Mouse (Mus musculus) forebrain, postnatal 0 days (tissue): ENCODE measurements around the gene Lect2. TPM values are rescaled to one million over a fixed set of nuclear protein-coding genes. Genes with fewer than 3 reads are reported as not detected.

Source experiments
- ATAC-seq: fragments of 200-750 bp; cut with Nextera tagmentation; 2 replicates; pipeline ENCODE4 v1.8.0; 2017; ENCODE audit warnings: mild to moderate bottlenecking, moderate library complexity
- DNase-seq: peaks from one replicate; pipeline ENCODE4 v3.0.0-alpha.2; 2015
- H3K27ac ChIP-seq: fragments of 300-500 bp; sonication (generic); 2 replicates; pipeline ENCODE4 v1.5.1; 2014; ENCODE audit warnings: low read depth, mild to moderate bottlenecking, antibody characterized with exemption, low read length, moderate library complexity, mixed read lengths
- H3K27me3 ChIP-seq: fragments of 300-500 bp; sonication (generic); 2 replicates; pipeline ENCODE4 v1.6.1; 2014; ENCODE audit warnings: mild to moderate bottlenecking, low read length, mixed read lengths; ENCODE audit not compliant: insufficient read depth
- H3K36me3 ChIP-seq: fragments of 300-500 bp; sonication (generic); 2 replicates; pipeline ENCODE4 v1.6.1; 2014; ENCODE audit warnings: mild to moderate bottlenecking, moderate library complexity; ENCODE audit not compliant: insufficient read depth
- H3K4me1 ChIP-seq: fragments of 300-500 bp; sonication (generic); 2 replicates; pipeline ENCODE4 v1.6.1; 2014; ENCODE audit warnings: antibody characterized with exemption; ENCODE audit not compliant: insufficient read depth
- H3K4me2 ChIP-seq: fragments of 300-500 bp; sonication (generic); 2 replicates; pipeline ENCODE4 v1.6.1; 2014; ENCODE audit warnings: low read depth, mild to moderate bottlenecking, moderate library complexity
- H3K4me3 ChIP-seq: fragments of 300-500 bp; sonication (generic); 2 replicates; pipeline ENCODE4 v1.5.1; 2014; ENCODE audit warnings: low read depth, low read length, mixed read lengths
- H3K9ac ChIP-seq: fragments of 300-500 bp; sonication (generic); 2 replicates; pipeline ENCODE4 v1.6.1; 2014; ENCODE audit warnings: mild to moderate bottlenecking
- H3K9me3 ChIP-seq: fragments of 300-500 bp; sonication (generic); 2 replicates; pipeline ENCODE4 v1.6.1; 2016; ENCODE audit warnings: low read length
- CTCF ChIP-seq: sonication (generic); IDR thresholded peaks from 2 replicates; pipeline ENCODE4 v1.5.1; 2016; ENCODE audit warnings: antibody characterized with exemption, control low read depth, low read depth
- WGBS: fragments of 180-500 bp; shearing (Covaris S2); extraction: QIAGEN DNeasy Blood & Tissue Kit; methylation state at CpG from one replicate; pipeline ENCODE4 v1.1.7; 2014; 5-methylcytosine and 5-hydroxymethylcytosine counted together
- polyA plus RNA-seq: library from polyadenylated mRNA; unstranded; fragments of >200 nt; fragmentation: Nextera tagmentation; extraction: Ambion mirVana; gene quantifications from 2 replicates; pipeline ENCODE4 v1.2.1, GENCODE M21; 2015
- total RNA-seq: library from RNA; depleted of rRNA; stranded (reverse); fragments of >200 nt; gene quantifications from 2 replicates; pipeline ENCODE4 v1.2.3, GENCODE M21; 2014; rRNA removed

The Lect2 gene
- total RNA-seq (not detected in 2 replicates), polyA plus RNA-seq (not detected in 2 replicates)

- no peak for ATAC-seq
- Histone ChIP-seq H3K9me3 (no peaks in the 10 kb centered on the region), H3K4me2 (no peak within 1 kb of the TSS), H3K4me3 (no peak within 1 kb of the TSS), H3K27me3 (no peaks in the 10 kb centered on the region), H3K4me1 (no peaks in the 10 kb centered on the region), H3K9ac (no peak within 1 kb of the TSS), H3K27ac (no peak within 1 kb of the TSS), H3K36me3 (no peaks in the 10 kb centered on the region)
- WGBS = 83% methylated on average over 9 of the region's 9 CpGs
- no peak for DNase-seq
- TF ChIP-seq CTCF = no peak
These were observed at the start of gene Lect2 for GRCm38 (mm10) chr13:56548401-56548800. Gene Lect2 (minus strand): TSS chr13:56548502.

GRCm38 (mm10) chr13:56597296-56597695, 49.0 kb upstream of the Lect2 start:
- Histone ChIP-seq H3K4me1 (0 out of 2 replicates have a peak, but pooled peaks cover 2% of the 10 kb centered on the region), H3K4me2 (no peak overlapping the region), H3K4me3 (no peak overlapping the region), H3K9me3 (no peaks in the 10 kb centered on the region), H3K9ac (no peak overlapping the region), H3K36me3 (no peaks in the 10 kb centered on the region), H3K27ac (no peak overlapping the region), H3K27me3 (no peaks in the 10 kb centered on the region)
- ATAC-seq (peak; percentile 76), DNase-seq (peak; percentile 41)
- TF ChIP-seq CTCF = no peak
- 17% methylated on average over 4 of the region's 4 CpGs for WGBS

- Histone ChIP-seq H3K27ac (no peak overlapping the region), H3K36me3 (no peaks in the 10 kb centered on the region), H3K27me3 (no peaks in the 10 kb centered on the region), H3K4me1 (0 out of 2 replicates have a peak, but pooled peaks cover 2% of the 10 kb centered on the region), H3K9me3 (no peaks in the 10 kb centered on the region), H3K9ac (no peak overlapping the region), H3K4me3 (no peak overlapping the region), H3K4me2 (no peak overlapping the region)
- 86% methylated on average over 8 of the region's 8 CpGs for WGBS
- ATAC-seq (no peak), DNase-seq (no peak)
- TF ChIP-seq CTCF = no peak
These were observed 46.9 kb upstream of the Lect2 start for GRCm38 (mm10) chr13:56595246-56595645.

- Histone ChIP-seq H3K4me2 (no peak overlapping the region), H3K27me3 (no peaks in the 10 kb centered on the region), H3K9me3 (no peaks in the 10 kb centered on the region), H3K4me1 (0 out of 2 replicates have a peak, but pooled peaks cover 2% of the 10 kb centered on the region), H3K36me3 (no peaks in the 10 kb centered on the region), H3K9ac (no peak overlapping the region), H3K27ac (no peak overlapping the region), H3K4me3 (no peak overlapping the region)
- 71% methylated on average over 7 of the region's 7 CpGs for WGBS
- DNase-seq = no peak
- no peak for ATAC-seq
- TF ChIP-seq CTCF = no peak
These were observed 45.7 kb upstream of the Lect2 start for GRCm38 (mm10) chr13:56593961-56594391.

GRCm38 (mm10) chr13:56593196-56593595, 44.9 kb upstream of the Lect2 start:
- Histone ChIP-seq H3K4me1 (0 out of 2 replicates have a peak, but pooled peaks cover under 1% of the 10 kb centered on the region), H3K36me3 (no peaks in the 10 kb centered on the region), H3K4me2 (no peak overlapping the region), H3K27ac (no peak overlapping the region), H3K9me3 (no peaks in the 10 kb centered on the region), H3K4me3 (no peak overlapping the region), H3K27me3 (no peaks in the 10 kb centered on the region), H3K9ac (no peak overlapping the region)
- no peak for DNase-seq
- no peak for TF ChIP-seq CTCF
- ATAC-seq = no peak
- 88% methylated on average over 5 of the region's 5 CpGs for WGBS

- ATAC-seq (no peak), DNase-seq (no peak)
- TF ChIP-seq CTCF = no peak
- H3K36me3 ChIP-seq = no peaks in the 10 kb centered on the region
- no peak overlapping the region for H3K9ac ChIP-seq
- WGBS = 67% methylated on average over 2 of the region's 2 CpGs
- H3K4me2 ChIP-seq = no peak overlapping the region
- no peak overlapping the region for H3K4me3 ChIP-seq
- H3K4me1 ChIP-seq = no peaks in the 10 kb centered on the region
- no peak overlapping the region for H3K27ac ChIP-seq
- no peaks in the 10 kb centered on the region for H3K27me3 ChIP-seq
- no peaks in the 10 kb centered on the region for H3K9me3 ChIP-seq
These were observed 43.6 kb upstream of the Lect2 start for GRCm38 (mm10) chr13:56591939-56592338.

GRCm38 (mm10) chr13:56591191-56591590, 42.9 kb upstream of the Lect2 start:
- ATAC-seq (no peak), DNase-seq (no peak)
- Histone ChIP-seq H3K27ac (no peak overlapping the region), H3K4me3 (no peak overlapping the region), H3K9ac (no peak overlapping the region), H3K9me3 (no peaks in the 10 kb centered on the region), H3K4me2 (no peak overlapping the region), H3K36me3 (no peaks in the 10 kb centered on the region), H3K27me3 (no peaks in the 10 kb centered on the region), H3K4me1 (no peaks in the 10 kb centered on the region)
- no peak for TF ChIP-seq CTCF
- 93% methylated on average over 8 of the region's 8 CpGs for WGBS
